ENCODE assay signal across 9 mouse cellular contexts in the genomic region with DNA sequence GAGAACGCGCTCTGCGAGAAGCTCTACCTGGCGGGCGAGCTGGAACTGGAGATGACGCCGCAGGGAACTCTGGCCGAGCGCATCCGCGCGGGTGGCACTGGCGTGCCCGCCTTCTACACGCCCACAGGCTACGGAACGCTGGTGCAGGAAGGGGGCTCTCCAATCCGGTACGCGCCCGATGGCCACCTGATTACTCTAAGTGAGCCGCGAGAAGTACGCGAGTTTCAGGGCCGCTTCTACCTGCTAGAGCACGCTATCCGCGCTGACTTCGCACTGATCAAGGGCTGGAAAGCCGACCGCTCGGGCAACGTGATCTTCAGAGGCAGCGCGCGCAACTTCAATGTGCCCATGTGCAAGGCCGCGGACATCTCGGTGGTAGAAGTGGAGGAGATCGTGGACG. TPM values are rescaled to one million over a fixed set of nuclear protein-coding genes. Genes with fewer than 3 reads are reported as not detected.
DNase-seq lines count a peak whose midpoint lies in the region; ATAC-seq and TF ChIP-seq lines count a peak whose summit lies in the region.
"Not testable (repeated sequence)": the region's sequence is repeated elsewhere in the genome, so short reads cannot be mapped to it uniquely, and the experiment has no call there.
"Had no signal": no experiment of that assay in that cellular context is flagged by ENCODE, and none has a peak within 500 bp of the region (broad histone marks: within the 10 kb centered on the region; RNA-seq: fewer than 3 reads in every experiment).

No protein-coding gene starts in this region.

- not testable (repeated sequence) for H3K9ac ChIP-seq in embryonic facial prominence, embryonic 14.5 days (ENCODE audit: low read depth, low read length); heart, embryonic 11.5 days (ENCODE audit: low read depth, low read length); hindbrain, embryonic 16.5 days (ENCODE audit: low read depth, low read length); lung, embryonic 14.5 days; neural tube, embryonic 12.5 days; stomach, embryonic 16.5 days (ENCODE audit: low read length)

- peak; percentile 54 for DNase-seq in ZHBTc4 (ENCODE audit: low read depth, low spot score)
- DNase-seq in embryonic facial prominence, embryonic 14.5 days (ENCODE audit: low spot score), result not testable (repeated sequence)
- peak; percentile 15 for DNase-seq in layer of hippocampus, adult 9-11 months
- peak; percentile 8 for DNase-seq in lung, embryonic 14.5 days

- not testable (repeated sequence) for H3K36me3 ChIP-seq in embryonic facial prominence, embryonic 14.5 days (ENCODE audit: control insufficient read depth, insufficient read depth, low read length); heart, embryonic 11.5 days (ENCODE audit: control insufficient read depth, insufficient read depth, low read length); hindbrain, embryonic 16.5 days (ENCODE audit: control insufficient read depth, insufficient read depth, low read length); lung, embryonic 14.5 days (ENCODE audit: insufficient read depth); neural tube, embryonic 12.5 days; stomach, embryonic 16.5 days (ENCODE audit: control insufficient read depth, insufficient read depth, low read length)

- H3K4me3 ChIP-seq in embryonic facial prominence, embryonic 14.5 days (ENCODE audit: low read depth, low read length), result peak overlapping the region; percentile 38
- H3K4me3 ChIP-seq in heart, embryonic 11.5 days (ENCODE audit: low read depth, low read length), result peak overlapping the region; percentile 35
- peak overlapping the region; percentile 46 for H3K4me3 ChIP-seq in hindbrain, embryonic 16.5 days (ENCODE audit: low read length)
- peak overlapping the region; percentile 27 for H3K4me3 ChIP-seq in lung, embryonic 14.5 days (ENCODE audit: low read depth, low read length)
- H3K4me3 ChIP-seq in neural tube, embryonic 12.5 days, result 0 out of 2 replicates have a peak overlapping the region, but pooled peaks have one; percentile 9
- peak overlapping the region; percentile 37 for H3K4me3 ChIP-seq in stomach, embryonic 16.5 days (replicated peaks; ENCODE audit: low read length)

- ATAC-seq in embryonic facial prominence, embryonic 14.5 days (ENCODE audit: low read depth), result peak; percentile 74
- not testable (repeated sequence) for ATAC-seq in heart, embryonic 11.5 days (replicated peaks; ENCODE audit: insufficient number of reproducible peaks, low FRiP score, low TSS enrichment); stomach, embryonic 16.5 days (ENCODE audit: insufficient read depth, low FRiP score)
- peak; percentile 89 for ATAC-seq in hindbrain, embryonic 16.5 days
- ATAC-seq in lung, embryonic 14.5 days (ENCODE audit: insufficient read depth), result peak; percentile 31; the same call in 1 of the 2 replicates
- peak; percentile 56 for ATAC-seq in neural tube, embryonic 12.5 days (ENCODE audit: low FRiP score, low read depth)

- TF ChIP-seq CTCF in lung, embryonic 14.5 days (IDR thresholded peaks at IDR 0.05; ENCODE audit: low read depth), result not testable (repeated sequence)

- 31% methylated on average over 16 of the region's 42 CpGs for WGBS in embryonic facial prominence, embryonic 14.5 days
- WGBS in heart, embryonic 11.5 days (ENCODE audit: insufficient replicate concordance), result 11% methylated on average over 28 of the region's 42 CpGs
- 24% methylated on average over 23 of the region's 42 CpGs for WGBS in hindbrain, embryonic 16.5 days
- WGBS in lung, embryonic 14.5 days, result 22% methylated on average over 23 of the region's 42 CpGs
- WGBS in neural tube, embryonic 12.5 days, result 16% methylated on average over 40 of the region's 42 CpGs
- 9% methylated on average over 32 of the region's 42 CpGs for WGBS in stomach, embryonic 16.5 days

- H3K4me2 ChIP-seq in embryonic facial prominence, embryonic 14.5 days (ENCODE audit: low read depth, low read length), result peak overlapping the region; percentile 61
- peak overlapping the region; percentile 63 for H3K4me2 ChIP-seq in heart, embryonic 11.5 days
- peak overlapping the region; percentile 67 for H3K4me2 ChIP-seq in hindbrain, embryonic 16.5 days (ENCODE audit: low read length)
- H3K4me2 ChIP-seq in lung, embryonic 14.5 days, result peak overlapping the region; percentile 58
- H3K4me2 ChIP-seq in neural tube, embryonic 12.5 days (replicated peaks), result peak overlapping the region; percentile 57
- H3K4me2 ChIP-seq in stomach, embryonic 16.5 days (ENCODE audit: low read depth, low read length), result peak overlapping the region; percentile 50

- not testable (repeated sequence) for H3K27me3 ChIP-seq in embryonic facial prominence, embryonic 14.5 days (replicated peaks; ENCODE audit: control insufficient read depth, insufficient read depth, low read length); hindbrain, embryonic 16.5 days (replicated peaks; ENCODE audit: control insufficient read depth, insufficient read depth, low read length); stomach, embryonic 16.5 days (ENCODE audit: control insufficient read depth, insufficient read depth, low read length)
- H3K27me3 ChIP-seq in heart, embryonic 11.5 days (ENCODE audit: control insufficient read depth, insufficient read depth, low read length), result peaks cover 15% of the 10 kb centered on the region
- peaks cover 12% of the 10 kb centered on the region for H3K27me3 ChIP-seq in lung, embryonic 14.5 days (ENCODE audit: insufficient read depth, low read length)
- H3K27me3 ChIP-seq in neural tube, embryonic 12.5 days (replicated peaks), result peaks cover 15% of the 10 kb centered on the region

- not testable (repeated sequence) for H3K4me1 ChIP-seq in embryonic facial prominence, embryonic 14.5 days (ENCODE audit: control insufficient read depth, insufficient read depth, low read length); heart, embryonic 11.5 days (ENCODE audit: control insufficient read depth, insufficient read depth, low read length); hindbrain, embryonic 16.5 days (ENCODE audit: control insufficient read depth, insufficient read depth, low read depth, low read length); lung, embryonic 14.5 days (ENCODE audit: insufficient read depth); neural tube, embryonic 12.5 days; stomach, embryonic 16.5 days (ENCODE audit: control insufficient read depth, insufficient read depth, low read length)

- H3K27ac ChIP-seq in embryonic facial prominence, embryonic 14.5 days (replicated peaks; ENCODE audit: low read depth, low read length); heart, embryonic 11.5 days (ENCODE audit: low read depth, low read length); hindbrain, embryonic 16.5 days (ENCODE audit: low read depth, low read length); lung, embryonic 14.5 days (ENCODE audit: low read depth); neural tube, embryonic 12.5 days; stomach, embryonic 16.5 days (ENCODE audit: low read length): not testable (repeated sequence)

- H3K9me3 ChIP-seq in embryonic facial prominence, embryonic 14.5 days (ENCODE audit: control insufficient read depth, low read length); heart, embryonic 11.5 days (replicated peaks; ENCODE audit: control insufficient read depth, low read length); hindbrain, embryonic 16.5 days (ENCODE audit: control insufficient read depth, low read length); lung, embryonic 14.5 days (ENCODE audit: low read depth, low read length); neural tube, embryonic 12.5 days; stomach, embryonic 16.5 days (replicated peaks; ENCODE audit: control insufficient read depth, low read length): not testable (repeated sequence)

RNA-seq across cellular contexts. Expression of gene Oxct2b, which starts 0.6 kb away (rescaled TPM):
- not detected in 2 replicates for polyA plus RNA-seq in embryonic facial prominence, embryonic 14.5 days (2014; fragmentation: Nextera tagmentation; extraction: Ambion mirVana)
- polyA plus RNA-seq in heart, embryonic 11.5 days (2014; fragmentation: Nextera tagmentation; extraction: Ambion mirVana), result not detected in 2 replicates
- polyA plus RNA-seq in hindbrain, embryonic 16.5 days (2015; fragmentation: Nextera tagmentation; extraction: Ambion mirVana), result 0.59 and 0.81 TPM in 2 replicates
- not detected in 2 replicates for polyA plus RNA-seq in lung, embryonic 14.5 days (2014; fragmentation: Nextera tagmentation; extraction: Ambion mirVana)
- 0.13 TPM in 1 of 2 replicates, not detected in the other for polyA plus RNA-seq in neural tube, embryonic 12.5 days (2016; fragmentation: Nextera tagmentation; extraction: Ambion mirVana)
- 0.22 TPM in 1 of 2 replicates, not detected in the other for polyA plus RNA-seq in stomach, embryonic 16.5 days (2015; fragmentation: Nextera tagmentation; extraction: Ambion mirVana)
- polyA plus RNA-seq: liver, embryonic 13.5 days had no signal

RNA-seq across cellular contexts. Expression of gene Bmp8b, which starts 11.7 kb away (rescaled TPM):
- 0.90 and 1.1 TPM in 2 replicates for polyA plus RNA-seq in embryonic facial prominence, embryonic 14.5 days (2014; fragmentation: Nextera tagmentation; extraction: Ambion mirVana)
- polyA plus RNA-seq in heart, embryonic 11.5 days (2014; fragmentation: Nextera tagmentation; extraction: Ambion mirVana), result not detected in 2 replicates
- 0.56 and 0.58 TPM in 2 replicates for polyA plus RNA-seq in hindbrain, embryonic 16.5 days (2015; fragmentation: Nextera tagmentation; extraction: Ambion mirVana)
- 0.70 and 0.79 TPM in 2 replicates for polyA plus RNA-seq in lung, embryonic 14.5 days (2014; fragmentation: Nextera tagmentation; extraction: Ambion mirVana)
- polyA plus RNA-seq in neural tube, embryonic 12.5 days (2016; fragmentation: Nextera tagmentation; extraction: Ambion mirVana), result 0.22 and 0.29 TPM in 2 replicates
- polyA plus RNA-seq in stomach, embryonic 16.5 days (2015; fragmentation: Nextera tagmentation; extraction: Ambion mirVana), result 0.50 and 0.67 TPM in 2 replicates

RNA-seq across cellular contexts. Expression of gene Ppie, which starts 23.1 kb away (rescaled TPM):
- polyA plus RNA-seq in embryonic facial prominence, embryonic 14.5 days (2014; fragmentation: Nextera tagmentation; extraction: Ambion mirVana), result 77.8 and 84.3 TPM in 2 replicates
- polyA plus RNA-seq in heart, embryonic 11.5 days (2014; fragmentation: Nextera tagmentation; extraction: Ambion mirVana), result 63.4 and 65.1 TPM in 2 replicates
- 53.4 and 54.2 TPM in 2 replicates for polyA plus RNA-seq in hindbrain, embryonic 16.5 days (2015; fragmentation: Nextera tagmentation; extraction: Ambion mirVana)
- polyA plus RNA-seq in lung, embryonic 14.5 days (2014; fragmentation: Nextera tagmentation; extraction: Ambion mirVana), result 109 and 110 TPM in 2 replicates
- polyA plus RNA-seq in neural tube, embryonic 12.5 days (2016; fragmentation: Nextera tagmentation; extraction: Ambion mirVana), result 80.1 and 80.9 TPM in 2 replicates
- polyA plus RNA-seq in stomach, embryonic 16.5 days (2015; fragmentation: Nextera tagmentation; extraction: Ambion mirVana), result 79.4 and 85.4 TPM in 2 replicates
